Mouse (Mus musculus) embryonic facial prominence, embryonic 13.5 days (tissue): Measurements from ENCODE around the gene Baz2b. TPM values are rescaled to one million over a fixed set of nuclear protein-coding genes. Genes with fewer than 3 reads are reported as not detected.
"Not testable (repeated sequence)": the region's sequence is repeated elsewhere in the genome, so short reads cannot be mapped to it uniquely, and the experiment has no call there.

Experiments used
- ATAC-seq: fragments of 200-750 bp; cut with Nextera tagmentation; 2 replicates; pipeline ENCODE4 v1.8.0; 2017; ENCODE audit warnings: low read depth; ENCODE audit not compliant: insufficient number of reproducible peaks, insufficient read depth, low FRiP score, low TSS enrichment
- H3K27ac ChIP-seq: fragments of 300-500 bp; sonication (generic); 2 replicates; pipeline ENCODE4 v1.5.1; 2015; ENCODE audit warnings: moderate library complexity, mild to moderate bottlenecking, inconsistent platforms
- H3K27me3 ChIP-seq: fragments of 300-500 bp; sonication (generic); 2 replicates; pipeline ENCODE4 v1.6.1; 2015; ENCODE audit warnings: mild to moderate bottlenecking, inconsistent platforms
- H3K36me3 ChIP-seq: fragments of 300-500 bp; sonication (generic); 2 replicates; pipeline ENCODE4 v1.6.1; 2015; ENCODE audit warnings: mild to moderate bottlenecking, inconsistent platforms
- H3K4me1 ChIP-seq: fragments of 300-500 bp; sonication (generic); 2 replicates; pipeline ENCODE4 v1.6.1; 2015; ENCODE audit warnings: inconsistent platforms
- H3K4me2 ChIP-seq: fragments of 300-500 bp; sonication (generic); 2 replicates; pipeline ENCODE4 v1.6.1; 2015; ENCODE audit warnings: moderate library complexity, mild to moderate bottlenecking, inconsistent platforms
- H3K4me3 ChIP-seq: fragments of 300-500 bp; sonication (generic); 2 replicates; pipeline ENCODE4 v1.5.1; 2015; ENCODE audit warnings: mild to moderate bottlenecking, inconsistent platforms
- H3K9ac ChIP-seq: fragments of 300-500 bp; sonication (generic); 2 replicates; pipeline ENCODE4 v1.6.1; 2015; ENCODE audit warnings: mild to moderate bottlenecking, inconsistent platforms
- H3K9me3 ChIP-seq: fragments of 300-500 bp; sonication (generic); 2 replicates; pipeline ENCODE4 v1.6.1; 2016; ENCODE audit warnings: inconsistent platforms
- WGBS: fragments of 180-500 bp; shearing (Covaris S2); methylation state at CpG from one replicate; pipeline ENCODE4 v1.1.7; 2015; ENCODE audit warnings: mixed read lengths; 5-methylcytosine and 5-hydroxymethylcytosine counted together
- polyA plus RNA-seq: library from polyadenylated mRNA; unstranded; fragments of >200 nt; fragmentation: Nextera tagmentation; extraction: Ambion mirVana; gene quantifications from 2 replicates; pipeline ENCODE4 v1.2.1, GENCODE M21; 2015

Baz2b gene
- polyA plus RNA-seq, 1 experiment from 2014 or later, result 70.2 TPM

DNA sequence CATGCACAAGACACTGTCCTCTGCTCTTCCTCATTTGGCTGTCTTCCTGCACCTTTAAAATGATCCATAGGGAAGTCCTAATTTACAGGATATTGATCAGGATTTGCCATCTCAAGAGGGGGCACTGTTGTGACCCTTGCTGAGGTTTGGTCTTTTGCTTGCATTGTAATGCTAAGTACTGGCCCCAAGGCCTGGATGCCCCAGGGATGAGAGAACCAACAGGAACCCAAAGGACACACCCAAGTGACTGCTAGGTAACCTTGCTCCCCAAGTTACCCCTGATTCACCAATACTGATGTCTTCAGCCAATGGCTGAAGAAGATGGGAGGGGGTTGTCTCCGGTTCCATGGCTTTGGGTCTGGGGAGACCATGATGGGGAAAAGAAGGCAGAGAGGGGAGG lies 124.8 kb downstream of the Baz2b start:
- Histone ChIP-seq H3K9me3 (no peaks in the 10 kb centered on the region), H3K4me1 (peaks cover 28% of the 10 kb centered on the region), H3K27ac (no peak overlapping the region), H3K9ac (no peak overlapping the region), H3K4me2 (no peak overlapping the region), H3K4me3 (no peak overlapping the region), H3K36me3 (peaks cover 5% of the 10 kb centered on the region), H3K27me3 (no peaks in the 10 kb centered on the region)
- 90% methylated on average over 1 of the region's 1 CpGs for WGBS
- no peak for ATAC-seq

DNA sequence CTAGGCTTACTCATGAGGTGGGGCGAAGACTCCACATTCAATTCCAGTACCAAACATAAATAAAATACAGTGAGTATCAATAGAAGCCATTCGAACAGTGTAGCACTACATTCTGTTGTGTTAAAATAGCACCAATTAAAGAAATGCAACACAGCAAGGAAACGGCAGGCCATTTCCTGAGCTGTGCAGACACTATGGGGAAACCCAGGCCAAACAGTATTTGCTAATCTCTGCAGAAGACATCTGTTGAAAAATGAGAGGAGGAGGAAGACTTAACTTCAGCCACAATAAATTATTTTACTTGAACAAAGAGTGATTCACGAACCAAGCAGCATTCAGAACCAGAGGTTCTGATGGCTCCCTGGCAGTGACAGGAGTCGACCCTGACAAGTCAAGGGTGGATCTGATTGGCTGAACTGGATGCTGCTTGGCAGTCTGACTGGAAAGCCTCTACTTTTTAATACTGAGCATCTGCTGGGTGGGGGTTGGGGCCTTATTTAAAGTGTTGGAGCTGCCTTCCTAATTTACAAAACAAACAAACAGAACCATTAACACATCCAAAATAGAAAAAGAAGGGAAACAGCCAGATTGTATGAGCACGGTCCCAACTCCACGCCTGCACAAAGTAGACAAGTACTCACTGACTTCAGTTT lies 126.5 kb downstream of the Baz2b start:
- WGBS, result 48% methylated on average over 7 of the region's 7 CpGs
- H3K27ac ChIP-seq, result no peak overlapping the region
- no peaks in the 10 kb centered on the region for H3K36me3 ChIP-seq

DNA sequence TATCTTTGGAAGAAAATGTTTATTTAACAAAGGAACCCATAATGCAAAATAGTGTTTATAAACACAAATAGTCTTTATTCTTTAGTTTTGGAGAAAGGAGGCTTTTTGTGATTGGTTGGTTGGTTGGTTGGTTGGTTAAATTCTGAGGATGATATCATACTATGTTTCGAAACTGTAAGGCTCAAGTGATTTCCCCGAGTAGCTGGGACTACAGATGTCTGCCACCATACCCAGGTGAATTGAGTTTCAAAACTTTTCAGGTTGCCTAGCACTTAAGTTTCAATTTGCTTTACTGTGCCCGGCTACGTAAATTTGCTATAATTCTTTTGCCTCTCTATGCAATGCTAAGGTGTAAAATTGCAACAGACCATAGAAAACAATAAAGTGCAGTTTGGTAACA lies 127.4 kb downstream of the Baz2b start:
- no peaks in the 10 kb centered on the region for H3K36me3 ChIP-seq
- H3K9ac ChIP-seq, result no peak overlapping the region
- H3K4me2 ChIP-seq, result no peak overlapping the region
- ATAC-seq, result no peak
- 83% methylated on average over 4 of the region's 4 CpGs for WGBS
- H3K4me3 ChIP-seq, result no peak overlapping the region
- H3K27me3 ChIP-seq, result no peaks in the 10 kb centered on the region
- H3K27ac ChIP-seq, result no peak overlapping the region
- H3K4me1 ChIP-seq, result peaks cover 31% of the 10 kb centered on the region
- no peaks in the 10 kb centered on the region for H3K9me3 ChIP-seq

More for the DNA sequence above, 126.5 kb downstream of the Baz2b start:
- H3K27me3 ChIP-seq, result no peaks in the 10 kb centered on the region
- ATAC-seq, result no peak
- H3K9ac ChIP-seq, result no peak overlapping the region
- no peaks in the 10 kb centered on the region for H3K9me3 ChIP-seq
- H3K4me1 ChIP-seq, result peaks cover 24% of the 10 kb centered on the region
- H3K4me2 ChIP-seq, result no peak overlapping the region
- H3K4me3 ChIP-seq, result no peak overlapping the region

DNA sequence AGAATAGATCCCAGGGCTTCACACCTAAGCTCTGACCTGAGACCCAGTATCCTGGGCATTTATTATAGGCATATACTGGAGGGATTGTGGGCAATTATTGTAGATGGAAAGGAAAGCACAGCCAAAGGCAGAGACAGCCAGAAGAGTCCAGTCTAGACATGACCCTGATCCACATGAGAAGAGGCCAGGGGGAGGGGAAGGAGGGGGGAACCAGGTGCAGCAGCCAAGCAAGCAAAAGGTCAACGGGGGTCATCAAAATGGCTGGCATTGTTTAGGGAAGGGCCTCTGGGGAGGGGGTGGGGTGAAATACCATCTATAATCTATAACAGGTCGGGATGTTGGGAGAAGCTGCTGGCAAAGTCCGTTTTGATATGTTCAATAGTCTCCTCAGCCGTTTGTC lies 128.8 kb downstream of the Baz2b start:
- Histone ChIP-seq H3K4me1 (peaks cover 28% of the 10 kb centered on the region), H3K9ac (no peak overlapping the region), H3K9me3 (no peaks in the 10 kb centered on the region), H3K27ac (no peak overlapping the region), H3K4me3 (no peak overlapping the region), H3K27me3 (no peaks in the 10 kb centered on the region), H3K36me3 (no peaks in the 10 kb centered on the region), H3K4me2 (no peak overlapping the region)
- ATAC-seq, result no peak
- WGBS, result 26% methylated on average over 4 of the region's 4 CpGs

DNA sequence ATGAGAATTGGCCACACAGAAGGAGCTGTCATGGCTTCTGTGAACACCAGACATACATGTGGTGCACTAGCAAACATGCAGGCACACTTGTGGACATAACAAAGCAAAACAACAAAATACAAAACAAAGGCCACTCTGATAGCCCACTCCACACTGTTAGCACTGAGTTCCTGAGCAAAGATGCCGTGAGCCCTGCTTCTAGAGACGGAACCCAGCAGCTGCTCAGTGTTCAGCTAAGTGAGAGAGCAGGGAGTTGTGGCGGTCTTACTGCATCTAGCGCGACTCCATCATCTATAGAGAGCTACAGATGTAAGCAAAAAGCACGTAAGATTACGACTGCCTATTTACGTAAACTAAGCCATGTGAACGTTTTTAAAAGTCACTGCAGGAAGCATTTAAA lies 132.0 kb downstream of the Baz2b start:
- Histone ChIP-seq H3K4me2 (no peak overlapping the region), H3K4me3 (no peak overlapping the region), H3K9me3 (no peaks in the 10 kb centered on the region), H3K4me1 (peaks cover 18% of the 10 kb centered on the region), H3K27me3 (no peaks in the 10 kb centered on the region), H3K9ac (no peak overlapping the region), H3K27ac (no peak overlapping the region; the same call in 1 of the 2 replicates), H3K36me3 (peaks cover 8% of the 10 kb centered on the region)
- WGBS, result 55% methylated on average over 9 of the region's 9 CpGs
- no peak for ATAC-seq

DNA sequence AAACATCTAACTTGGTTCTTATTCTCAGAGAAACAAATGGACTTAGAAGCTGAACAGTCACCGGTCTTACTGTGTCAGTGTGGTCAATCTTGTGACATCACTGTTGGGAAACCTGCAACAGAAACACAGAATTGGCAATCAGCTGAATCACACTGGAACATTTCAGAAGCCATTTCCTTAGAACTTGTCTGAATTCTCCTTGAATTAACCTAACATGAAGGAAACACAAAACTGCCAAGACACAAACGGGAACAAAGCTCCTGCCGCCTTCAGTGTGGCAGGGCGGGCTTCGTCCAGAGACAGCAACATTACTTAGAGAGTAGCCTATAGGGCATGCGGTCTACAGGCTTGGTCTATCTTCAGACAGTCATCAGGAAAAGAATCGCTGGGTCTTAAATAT lies 132.8 kb downstream of the Baz2b start:
- WGBS, result 53% methylated on average over 7 of the region's 7 CpGs

GRCm38 (mm10) chr2:60076025-60076424 lies 133.6 kb downstream of the Baz2b start:
- WGBS, result 23% methylated on average over 1 of the region's 1 CpGs
- no peak for ATAC-seq

More for the DNA sequence above, 132.8 kb downstream of the Baz2b start:
- Histone ChIP-seq H3K4me1 (peaks cover 20% of the 10 kb centered on the region), H3K9me3 (no peaks in the 10 kb centered on the region), H3K4me2 (no peak overlapping the region), H3K27me3 (no peaks in the 10 kb centered on the region), H3K4me3 (no peak overlapping the region), H3K36me3 (peaks cover 8% of the 10 kb centered on the region), H3K9ac (no peak overlapping the region), H3K27ac (no peak overlapping the region)
- no peak for ATAC-seq

DNA sequence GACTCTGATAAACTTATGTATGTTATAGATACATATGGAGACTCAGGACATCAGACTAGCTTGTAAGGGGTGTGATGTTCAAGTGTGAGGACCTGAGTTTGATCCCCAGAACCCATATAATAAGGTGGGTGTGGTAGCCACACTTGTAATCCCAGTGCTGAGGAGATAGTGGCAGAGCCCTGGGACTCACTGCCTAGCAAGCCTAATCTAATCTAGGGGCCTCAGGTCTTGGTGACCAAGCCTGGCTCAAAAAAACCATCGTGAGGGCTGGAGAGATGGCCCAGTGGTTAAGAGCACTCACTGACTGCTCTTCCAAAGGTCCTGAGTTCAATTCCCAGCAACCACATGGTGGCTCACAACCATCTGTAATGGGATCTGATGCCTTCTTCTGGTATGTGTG lies 135.8 kb downstream of the Baz2b start:
- H3K4me1 ChIP-seq, result peaks cover 18% of the 10 kb centered on the region
- not testable (repeated sequence) for H3K4me2 ChIP-seq, H3K9ac ChIP-seq, H3K27ac ChIP-seq, H3K4me3 ChIP-seq, H3K36me3 ChIP-seq, H3K9me3 ChIP-seq, H3K27me3 ChIP-seq, ATAC-seq
- 92% methylated on average over 1 of the region's 1 CpGs for whole genome bisulfite sequencing

More at GRCm38 (mm10) chr2:60076025-60076424, 133.6 kb downstream of the Baz2b start:
- Histone ChIP-seq H3K4me3 (no peak overlapping the region), H3K27me3 (no peaks in the 10 kb centered on the region), H3K9me3 (no peaks in the 10 kb centered on the region), H3K4me2 (no peak overlapping the region), H3K4me1 (peaks cover 22% of the 10 kb centered on the region), H3K36me3 (peaks cover 8% of the 10 kb centered on the region), H3K27ac (no peak overlapping the region), H3K9ac (no peak overlapping the region)

DNA sequence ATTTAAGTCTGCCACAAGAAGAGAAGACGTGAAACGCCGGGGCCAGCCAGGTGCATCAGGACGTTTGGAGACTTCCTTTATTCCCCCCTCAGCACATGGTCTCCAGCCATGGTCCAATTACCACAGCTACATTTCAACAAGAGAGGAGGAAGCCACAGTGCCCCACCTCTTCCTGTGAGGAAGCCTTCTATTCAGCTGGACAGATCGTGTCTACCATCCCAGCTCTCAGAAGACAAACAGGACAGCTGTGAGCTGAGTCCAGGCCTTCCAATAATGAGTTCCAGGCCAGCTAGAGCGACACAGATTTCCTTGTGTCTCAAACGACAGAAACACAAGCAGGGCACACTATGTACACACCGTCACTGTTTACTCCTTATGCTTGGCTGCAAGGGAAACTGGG lies 137.8 kb downstream of the Baz2b start:
- ATAC-seq, result no peak
- no peak overlapping the region for H3K27ac ChIP-seq
- H3K4me2 ChIP-seq, result no peak overlapping the region
- no peaks in the 10 kb centered on the region for H3K9me3 ChIP-seq
- peaks cover 6% of the 10 kb centered on the region for H3K4me1 ChIP-seq
- H3K36me3 ChIP-seq, result peaks cover 8% of the 10 kb centered on the region
- WGBS, result 30% methylated on average over 8 of the region's 8 CpGs
- no peaks in the 10 kb centered on the region for H3K27me3 ChIP-seq
- H3K4me3 ChIP-seq, result no peak overlapping the region
- H3K9ac ChIP-seq, result no peak overlapping the region

DNA sequence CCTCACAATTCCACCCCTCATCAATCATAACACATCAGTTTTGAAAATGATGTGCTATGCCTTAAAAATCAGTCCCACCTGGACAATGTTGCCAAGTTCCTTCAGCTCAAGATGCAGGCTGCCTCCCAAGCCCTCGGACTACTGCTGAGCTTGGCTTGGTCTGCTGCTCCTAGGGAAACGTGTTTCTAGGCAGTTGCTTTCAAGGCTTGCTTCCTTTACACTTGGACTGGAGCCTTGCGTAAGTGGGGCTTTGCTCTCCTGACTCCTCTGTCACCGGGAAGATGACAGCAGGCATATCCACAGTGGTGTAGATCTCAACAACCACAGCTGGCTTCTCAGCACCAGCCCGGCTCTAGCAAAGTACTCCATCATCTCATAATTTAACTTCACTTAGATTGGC lies 138.7 kb downstream of the Baz2b start:
- ATAC-seq, result no peak
- H3K36me3 ChIP-seq, result peaks cover 8% of the 10 kb centered on the region
- no peaks in the 10 kb centered on the region for H3K9me3 ChIP-seq
- no peak overlapping the region for H3K4me2 ChIP-seq
- 87% methylated on average over 5 of the region's 5 CpGs for WGBS
- H3K4me3 ChIP-seq, result no peak overlapping the region
- no peak overlapping the region for H3K27ac ChIP-seq
- peaks cover 4% of the 10 kb centered on the region for H3K4me1 ChIP-seq
- H3K9ac ChIP-seq, result no peak overlapping the region
- H3K27me3 ChIP-seq, result no peaks in the 10 kb centered on the region

DNA sequence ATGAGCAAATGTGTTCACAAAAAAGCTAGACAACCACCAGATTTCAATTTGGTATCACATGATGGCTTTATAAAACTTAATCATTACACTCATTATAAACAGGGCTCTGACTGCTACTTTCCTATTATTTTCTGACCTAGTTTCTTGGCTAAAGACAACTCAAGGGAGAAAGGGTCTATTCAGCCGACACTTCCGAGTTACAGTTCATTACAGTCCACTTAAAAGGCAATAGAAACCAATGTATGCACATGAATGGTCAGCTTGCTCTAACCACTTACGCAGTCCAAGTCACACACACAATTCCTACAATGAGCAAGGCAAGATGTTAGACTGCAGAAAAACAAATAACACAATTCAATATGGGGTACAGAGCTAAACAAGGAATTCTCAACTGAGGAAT lies 141.2 kb downstream of the Baz2b start:
- Histone ChIP-seq H3K27me3 (no peaks in the 10 kb centered on the region), H3K9ac (no peak overlapping the region), H3K4me3 (no peak overlapping the region), H3K9me3 (0 out of 2 replicates have a peak, but pooled peaks cover 4% of the 10 kb centered on the region), H3K4me1 (peaks cover 4% of the 10 kb centered on the region), H3K4me2 (no peak overlapping the region), H3K36me3 (peaks cover 19% of the 10 kb centered on the region), H3K27ac (no peak overlapping the region)
- ATAC-seq, result no peak
- WGBS, result 86% methylated on average over 3 of the region's 3 CpGs

- WGBS, result 83% methylated on average over 5 of the region's 5 CpGs
- Histone ChIP-seq H3K27ac (no peak overlapping the region), H3K9me3 (peaks cover 7% of the 10 kb centered on the region; the same call in 1 of the 2 replicates), H3K4me1 (no peaks in the 10 kb centered on the region), H3K4me2 (no peak overlapping the region), H3K4me3 (no peak overlapping the region), H3K36me3 (peaks cover 26% of the 10 kb centered on the region), H3K9ac (no peak overlapping the region), H3K27me3 (no peaks in the 10 kb centered on the region)
- no peak for ATAC-seq
Observed at GRCm38 (mm10) chr2:60065415-60065814, 144.2 kb downstream of the Baz2b start.
